Mouse (Mus musculus) lung, adult 2 months (tissue): ENCODE data around the gene Mcrip1.

Source experiments
- CTCF ChIP-seq: fragments of 200-500 bp; IDR thresholded peaks from 2 replicates; pipeline ENCODE4 v1.5.1; 2011; ENCODE audit warnings: mild to moderate bottlenecking, low read length, control low read depth; ENCODE audit not compliant: insufficient read depth
- POLR2A ChIP-seq: fragments of 200-500 bp; IDR thresholded peaks from 2 replicates; pipeline ENCODE4 v1.6.1; 2011; ENCODE audit warnings: low read depth, mild to moderate bottlenecking, control low read depth, low read length, borderline replicate concordance; ENCODE audit errors: extremely low read depth

DNA sequence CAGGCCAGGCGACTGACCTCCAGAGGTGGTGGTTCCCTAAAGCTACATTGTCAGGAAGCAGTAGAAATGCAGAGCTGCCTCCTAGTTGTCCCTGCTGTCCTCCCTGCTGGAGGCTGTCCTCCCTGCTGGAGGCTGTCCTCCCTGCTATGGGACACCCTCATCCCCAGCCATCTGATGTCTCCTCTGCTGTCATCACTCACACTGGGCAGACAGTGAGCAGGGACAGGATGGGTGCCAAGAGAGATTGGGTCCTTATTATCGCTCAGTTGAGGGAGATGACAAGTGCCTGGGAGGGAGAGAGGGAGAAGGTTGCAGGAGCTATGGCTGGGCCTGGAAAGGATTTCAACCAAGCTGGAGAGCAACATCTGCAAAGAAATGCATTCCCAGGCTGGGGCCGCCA, 14.4 kb downstream of the Mcrip1 start:
- TF ChIP-seq POLR2A (no peak), CTCF (no peak)
